Mouse (Mus musculus) liver, embryonic 18 days (tissue): ENCODE measurements around the gene Ttc21b. TPM values are rescaled to one million over a fixed set of nuclear protein-coding genes. Genes with fewer than 3 reads are reported as not detected.

Experiments used
- polyA plus RNA-seq: library from polyadenylated mRNA; depleted of rRNA; stranded (reverse); fragments of >200 nt; gene quantifications from 2 replicates; pipeline ENCODE4 v1.2.3, GENCODE M21; 2012; rRNA removed

Ttc21b gene
- 0.86 and 0.96 TPM in 2 replicates for polyA plus RNA-seq

DNA sequence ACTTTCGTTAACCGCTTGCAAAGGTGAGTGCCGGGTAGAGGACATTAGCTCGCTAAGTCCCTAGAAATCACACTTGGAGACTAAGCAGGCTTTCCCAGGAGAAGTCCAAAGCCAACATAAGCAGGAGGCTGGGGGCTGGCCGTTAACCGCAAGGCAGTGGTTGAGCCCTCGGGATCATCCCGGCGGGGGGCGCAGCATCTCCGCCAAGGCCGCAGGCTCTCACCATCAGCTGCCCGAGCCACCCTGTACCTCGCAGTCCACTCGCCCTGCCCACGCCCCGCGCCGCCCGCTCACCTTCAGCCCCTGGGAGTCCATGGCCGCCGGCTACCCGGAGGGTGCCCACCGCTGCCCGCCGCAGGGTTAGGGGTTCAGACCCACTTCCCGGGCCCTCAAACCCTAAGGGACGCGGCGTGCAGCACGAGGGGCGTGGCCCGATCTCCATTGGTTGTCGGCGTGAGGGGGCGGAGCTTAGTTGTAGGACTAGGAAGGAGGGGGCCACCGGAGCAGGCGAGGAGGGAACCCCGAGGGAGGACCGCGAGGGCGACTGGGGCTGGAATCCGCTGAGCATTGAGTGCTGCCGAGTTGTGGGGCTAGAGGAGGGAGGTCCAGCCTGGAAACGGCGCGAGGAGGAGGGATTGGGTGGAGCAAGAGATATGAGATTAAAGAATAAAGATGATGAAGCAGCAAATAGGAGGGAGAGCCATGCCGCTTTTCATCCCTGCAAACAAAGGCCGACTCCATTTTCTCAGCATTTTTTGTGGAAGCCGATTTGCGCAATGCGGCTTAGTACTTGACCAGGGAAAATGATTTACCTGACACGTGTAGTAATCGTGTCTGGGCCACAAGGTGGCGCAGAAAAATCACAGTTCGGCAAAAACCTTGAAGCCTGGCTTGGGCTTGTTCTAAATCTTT lies at the start of gene Ttc21b:
Gene Ttc21b, minus strand, starts transcription at position 398 of the 912 bp plus-strand sequence.

Other genes starting within 250 kb of the Ttc21b start
- gene Galnt3, start 131.6 kb downstream of the Ttc21b start, polyA plus RNA-seq, result 0.97 and 1.3 TPM in 2 replicates
- not detected in 2 replicates for gene Scn1a, start 184.2 kb upstream of the Ttc21b start, polyA plus RNA-seq